Mouse (Mus musculus): Measurements from ENCODE around the gene Metap1. TPM values are rescaled to one million over a fixed set of nuclear protein-coding genes. Genes with fewer than 3 reads are reported as not detected.

Gene Metap1
- polyA plus RNA-seq (2014; fragmentation: Nextera tagmentation; extraction: Ambion mirVana): 48.0 and 49.1 TPM in 2 replicates

- no peaks in the 10 kb centered on the region for H3K27me3 ChIP-seq (ENCODE audit: control insufficient read depth, insufficient read depth, low read length)
Observed at GRCm38 (mm10) chr3:138489327-138490033, at the start of gene Metap1. TSS of gene Metap1 (minus strand) at chr3:138489515.

DNA sequence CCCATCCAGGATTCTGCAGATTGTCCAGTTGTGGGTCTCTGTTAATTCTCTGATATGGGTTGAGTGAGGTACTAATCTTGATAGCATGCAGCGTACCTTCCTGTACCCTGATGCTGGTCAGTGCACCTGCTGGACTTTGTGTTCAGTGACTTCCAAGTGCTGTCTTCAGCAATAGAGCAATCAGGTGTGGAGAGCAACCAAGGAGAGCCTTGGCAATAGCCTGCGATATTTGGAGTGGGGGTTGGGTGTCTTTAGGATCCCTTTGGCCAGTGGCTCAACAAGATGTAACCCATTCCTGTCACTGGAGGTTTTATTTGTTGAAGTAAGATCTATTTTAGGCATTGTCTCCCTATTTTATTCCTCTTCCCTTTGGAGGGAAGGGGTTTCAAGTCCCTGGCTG is 46.7 kb upstream of the Metap1 start:
- Histone ChIP-seq H3K36me3 (ENCODE audit: control insufficient read depth, insufficient read depth, low read length) (no peaks in the 10 kb centered on the region), H3K4me1 (ENCODE audit: control insufficient read depth, insufficient read depth, low read length) (peaks cover 10% of the 10 kb centered on the region; the same call in 1 of the 2 replicates), H3K9me3 (replicated peaks; ENCODE audit: control insufficient read depth, low read length) (no peaks in the 10 kb centered on the region), H3K4me3 (ENCODE audit: low read depth, low read length) (no peak overlapping the region), H3K4me2 (no peak overlapping the region), H3K27me3 (ENCODE audit: control insufficient read depth, insufficient read depth, low read length) (no peaks in the 10 kb centered on the region), H3K9ac (ENCODE audit: low read depth, low read length) (no peak overlapping the region), H3K27ac (ENCODE audit: low read depth, low read length) (no peak overlapping the region)
- ATAC-seq (replicated peaks; ENCODE audit: insufficient number of reproducible peaks, low FRiP score, low TSS enrichment): no peak
- 87% methylated on average over 2 of the region's 2 CpGs for WGBS (ENCODE audit: insufficient replicate concordance)

More at GRCm38 (mm10) chr3:138489327-138490033, at the start of gene Metap1:
- peaks cover 4% of the 10 kb centered on the region; the same call in 1 of the 2 replicates for H3K4me1 ChIP-seq (ENCODE audit: control insufficient read depth, insufficient read depth, low read length)
- H3K4me3 ChIP-seq (ENCODE audit: low read depth, low read length): peak within 1 kb of the TSS; percentile 87
- no peaks in the 10 kb centered on the region; the same call in 1 of the 2 replicates for H3K9me3 ChIP-seq (replicated peaks; ENCODE audit: control insufficient read depth, low read length)
- under 1% methylated on average over 39 of the region's 65 CpGs for WGBS (ENCODE audit: insufficient replicate concordance)
- peaks cover 8% of the 10 kb centered on the region for H3K36me3 ChIP-seq (ENCODE audit: control insufficient read depth, insufficient read depth, low read length)
- H3K27ac ChIP-seq (ENCODE audit: low read depth, low read length): peak within 1 kb of the TSS; percentile 76
- ATAC-seq (replicated peaks; ENCODE audit: insufficient number of reproducible peaks, low FRiP score, low TSS enrichment): peak; percentile 99
- peak within 1 kb of the TSS; percentile 89 for H3K9ac ChIP-seq (ENCODE audit: low read depth, low read length)
- H3K4me2 ChIP-seq: peak within 1 kb of the TSS; percentile 69

- Histone ChIP-seq H3K27me3 (ENCODE audit: control insufficient read depth, insufficient read depth, low read length) (no peaks in the 10 kb centered on the region), H3K9ac (ENCODE audit: low read depth, low read length) (no peak overlapping the region), H3K9me3 (replicated peaks; ENCODE audit: control insufficient read depth, low read length) (no peaks in the 10 kb centered on the region), H3K27ac (ENCODE audit: low read depth, low read length) (no peak overlapping the region), H3K4me1 (ENCODE audit: control insufficient read depth, insufficient read depth, low read length) (peaks cover 21% of the 10 kb centered on the region), H3K36me3 (ENCODE audit: control insufficient read depth, insufficient read depth, low read length) (no peaks in the 10 kb centered on the region), H3K4me2 (no peak overlapping the region), H3K4me3 (ENCODE audit: low read depth, low read length) (no peak overlapping the region)
- WGBS (ENCODE audit: insufficient replicate concordance): 57% methylated on average over 2 of the region's 2 CpGs
- no peak for ATAC-seq (replicated peaks; ENCODE audit: insufficient number of reproducible peaks, low FRiP score, low TSS enrichment)
Observed at GRCm38 (mm10) chr3:138532764-138533163, 43.4 kb upstream of the Metap1 start.

DNA sequence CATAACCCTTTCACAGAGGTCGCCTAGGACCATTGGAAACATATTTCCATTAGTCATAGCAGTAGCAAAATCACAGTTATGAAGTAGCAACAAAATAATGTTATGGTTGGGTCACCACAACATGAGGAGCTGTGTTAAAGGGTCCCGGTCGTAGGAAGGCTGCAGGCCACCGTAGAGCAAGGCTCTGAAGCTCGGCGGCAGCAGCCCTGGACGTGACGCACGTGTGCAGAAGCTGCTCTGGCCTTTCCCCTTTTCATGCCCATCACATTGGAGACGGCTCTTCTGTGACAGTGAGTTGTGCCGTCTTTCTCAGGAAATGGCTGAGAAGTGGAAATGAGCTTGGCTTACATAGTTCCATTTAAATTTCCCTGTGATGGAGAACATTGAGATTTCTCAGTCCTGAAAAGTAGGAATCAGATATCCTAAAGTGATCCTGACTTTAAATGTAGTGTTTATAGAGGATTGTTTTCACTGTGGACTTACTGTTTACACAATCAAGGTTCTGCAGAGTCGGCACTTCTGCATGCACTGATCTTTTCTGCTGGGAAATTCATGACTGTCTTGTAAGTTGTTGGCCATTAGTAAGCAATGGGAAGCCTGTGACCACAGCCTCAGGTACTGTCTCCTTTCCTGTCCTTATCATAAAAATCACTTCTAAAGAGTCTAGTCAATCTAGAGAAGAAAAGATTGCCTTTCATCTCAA is 42.3 kb upstream of the Metap1 start:
- WGBS (ENCODE audit: insufficient replicate concordance): 63% methylated on average over 12 of the region's 12 CpGs
- no peak for ATAC-seq (replicated peaks; ENCODE audit: insufficient number of reproducible peaks, low FRiP score, low TSS enrichment)
- no peaks in the 10 kb centered on the region for H3K27me3 ChIP-seq (ENCODE audit: control insufficient read depth, insufficient read depth, low read length)
- H3K4me2 ChIP-seq: no peak overlapping the region
- H3K9me3 ChIP-seq (replicated peaks; ENCODE audit: control insufficient read depth, low read length): no peaks in the 10 kb centered on the region
- no peak overlapping the region for H3K27ac ChIP-seq (ENCODE audit: low read depth, low read length)
- no peaks in the 10 kb centered on the region for H3K36me3 ChIP-seq (ENCODE audit: control insufficient read depth, insufficient read depth, low read length)
- peaks cover 19% of the 10 kb centered on the region for H3K4me1 ChIP-seq (ENCODE audit: control insufficient read depth, insufficient read depth, low read length)
- no peak overlapping the region for H3K4me3 ChIP-seq (ENCODE audit: low read depth, low read length)
- H3K9ac ChIP-seq (ENCODE audit: low read depth, low read length): no peak overlapping the region

- 76% methylated on average over 8 of the region's 8 CpGs for WGBS (ENCODE audit: insufficient replicate concordance)
- no peak for ATAC-seq (replicated peaks; ENCODE audit: insufficient number of reproducible peaks, low FRiP score, low TSS enrichment)
- H3K4me2 ChIP-seq: no peak overlapping the region
- peaks cover 22% of the 10 kb centered on the region for H3K4me1 ChIP-seq (ENCODE audit: control insufficient read depth, insufficient read depth, low read length)
- H3K27me3 ChIP-seq (ENCODE audit: control insufficient read depth, insufficient read depth, low read length): no peaks in the 10 kb centered on the region
- no peaks in the 10 kb centered on the region for H3K9me3 ChIP-seq (replicated peaks; ENCODE audit: control insufficient read depth, low read length)
- no peak overlapping the region for H3K9ac ChIP-seq (ENCODE audit: low read depth, low read length)
- no peaks in the 10 kb centered on the region for H3K36me3 ChIP-seq (ENCODE audit: control insufficient read depth, insufficient read depth, low read length)
- no peak overlapping the region for H3K4me3 ChIP-seq (ENCODE audit: low read depth, low read length)
- 0 out of 2 replicates have a peak overlapping the region, but pooled peaks have one; percentile 12 for H3K27ac ChIP-seq (ENCODE audit: low read depth, low read length)
Observed at GRCm38 (mm10) chr3:138530578-138531478, 41.5 kb upstream of the Metap1 start.

DNA sequence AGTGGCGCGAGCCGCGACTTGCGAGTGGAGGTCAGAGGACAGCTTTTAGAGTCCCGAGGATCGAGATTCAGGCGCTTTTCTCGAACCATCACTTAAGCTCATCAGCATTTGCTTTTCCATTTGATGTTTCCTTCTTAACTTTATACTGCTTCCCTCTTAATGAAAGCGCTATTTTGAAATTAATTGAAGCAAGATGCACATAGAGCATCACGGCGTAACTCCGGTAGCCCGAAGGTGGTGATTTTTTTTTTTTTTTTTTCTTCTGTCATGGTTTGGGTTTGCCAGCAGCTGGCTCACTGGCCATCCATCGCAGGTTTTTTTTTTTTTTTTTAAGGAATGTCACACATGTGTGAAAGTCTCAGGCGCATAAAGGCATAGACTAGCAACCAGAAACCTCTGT is 39.0 kb upstream of the Metap1 start:
- no peak for ATAC-seq (replicated peaks; ENCODE audit: insufficient number of reproducible peaks, low FRiP score, low TSS enrichment)
- Histone ChIP-seq H3K9me3 (replicated peaks; ENCODE audit: control insufficient read depth, low read length) (no peaks in the 10 kb centered on the region), H3K4me1 (ENCODE audit: control insufficient read depth, insufficient read depth, low read length) (peaks cover 23% of the 10 kb centered on the region)

GRCm38 (mm10) chr3:138527667-138528231 is 38.4 kb upstream of the Metap1 start:
- no peaks in the 10 kb centered on the region for H3K36me3 ChIP-seq (ENCODE audit: control insufficient read depth, insufficient read depth, low read length)
- peak overlapping the region; percentile 75 for H3K4me2 ChIP-seq
- peak; percentile 71 for ATAC-seq (replicated peaks; ENCODE audit: insufficient number of reproducible peaks, low FRiP score, low TSS enrichment)
- peak overlapping the region; percentile 97 for H3K27ac ChIP-seq (ENCODE audit: low read depth, low read length)
- H3K27me3 ChIP-seq (ENCODE audit: control insufficient read depth, insufficient read depth, low read length): no peaks in the 10 kb centered on the region
- H3K4me3 ChIP-seq (ENCODE audit: low read depth, low read length): peak overlapping the region; percentile 99
- H3K4me1 ChIP-seq (ENCODE audit: control insufficient read depth, insufficient read depth, low read length): peaks cover 23% of the 10 kb centered on the region
- under 1% methylated on average over 32 of the region's 64 CpGs for WGBS (ENCODE audit: insufficient replicate concordance)
- no peaks in the 10 kb centered on the region for H3K9me3 ChIP-seq (replicated peaks; ENCODE audit: control insufficient read depth, low read length)
- H3K9ac ChIP-seq (ENCODE audit: low read depth, low read length): peak overlapping the region; percentile 97

More for the DNA sequence above, 39.0 kb upstream of the Metap1 start:
- Histone ChIP-seq H3K27me3 (ENCODE audit: control insufficient read depth, insufficient read depth, low read length) (no peaks in the 10 kb centered on the region), H3K9ac (ENCODE audit: low read depth, low read length) (peak overlapping the region; percentile 97), H3K4me2 (peak overlapping the region; percentile 75), H3K4me3 (ENCODE audit: low read depth, low read length) (peak overlapping the region; percentile 99), H3K27ac (ENCODE audit: low read depth, low read length) (peak overlapping the region; percentile 97; the same call in 1 of the 2 replicates), H3K36me3 (ENCODE audit: control insufficient read depth, insufficient read depth, low read length) (no peaks in the 10 kb centered on the region)
- 1% methylated on average over 16 of the region's 16 CpGs for WGBS (ENCODE audit: insufficient replicate concordance)
